Mouse (Mus musculus) Muller cell, postnatal 12 days (primary cell): ENCODE measurements around the gene Cacna1c.

Experiments used
- DNase-seq: peaks from one replicate; pipeline ENCODE4 v3.0.0-alpha.2; 2015; ENCODE audit errors: inconsistent ontology term

Gene Cacna1c

DNA sequence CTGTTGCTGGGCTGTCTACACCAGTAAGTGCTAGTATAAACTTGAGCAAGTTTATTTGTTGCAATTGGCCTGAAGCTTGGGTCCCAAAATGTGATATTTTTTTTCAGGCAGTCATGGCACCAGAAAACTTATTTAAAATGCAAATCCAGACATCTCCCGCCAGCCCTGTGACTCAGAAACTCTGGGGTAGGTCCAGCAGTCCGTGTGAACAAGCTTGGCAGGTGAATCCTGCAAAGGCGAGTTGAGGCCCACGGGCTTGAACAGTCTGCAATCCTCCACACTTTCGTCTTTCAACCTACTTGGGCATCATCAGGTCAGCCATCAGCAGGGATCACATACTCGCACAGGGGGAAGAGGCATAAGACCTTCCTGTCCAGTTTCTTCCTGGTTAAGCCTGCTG is 344.1 kb downstream of the Cacna1c start:
- no peak for DNase-seq

GRCm38 (mm10) chr6:118851086-118851485 is 345.1 kb downstream of the Cacna1c start:
- no peak for DNase-seq

DNA sequence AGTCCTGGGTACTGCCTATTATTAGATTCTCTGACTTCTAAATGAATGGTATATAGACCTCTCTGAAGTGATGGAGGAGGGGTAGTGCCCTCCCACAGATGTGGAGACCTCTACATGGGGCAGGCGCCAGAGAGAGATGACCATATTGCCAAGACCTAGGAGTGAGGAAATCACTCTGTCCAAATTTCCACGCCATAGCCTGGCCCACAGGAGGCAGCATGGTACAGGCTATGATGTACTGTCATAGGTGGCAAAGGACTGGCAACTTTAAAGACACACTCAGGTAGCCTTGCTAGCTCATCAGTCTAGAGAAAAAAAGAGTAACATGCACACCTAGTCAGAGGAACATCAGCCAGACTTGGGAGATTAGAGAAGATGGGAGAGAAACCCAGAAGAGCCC is 347.6 kb downstream of the Cacna1c start:
- no peak for DNase-seq

DNA sequence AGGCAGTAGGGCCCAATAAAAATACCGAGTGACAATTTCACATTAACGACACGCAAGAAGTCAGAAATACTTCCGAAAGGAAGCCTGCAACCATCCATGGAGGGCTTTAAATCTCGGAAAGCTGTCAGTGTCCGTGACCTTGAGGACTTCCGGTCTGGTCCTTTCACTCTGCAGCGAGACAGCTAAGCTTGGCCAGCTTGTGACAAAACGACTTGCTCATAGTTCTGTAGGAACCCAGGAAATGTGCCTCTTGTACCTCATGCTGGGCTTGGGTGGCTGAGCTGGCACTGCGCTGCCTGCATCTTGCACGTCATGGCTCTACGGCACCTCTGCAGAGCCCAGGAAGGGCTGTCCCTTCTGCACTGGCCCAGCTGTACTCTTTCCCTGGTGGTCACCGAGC is 348.5 kb downstream of the Cacna1c start:
- DNase-seq, result no peak

- peak; percentile 80 for DNase-seq
These were observed 350.4 kb downstream of the Cacna1c start for GRCm38 (mm10) chr6:118845829-118846228.

GRCm38 (mm10) chr6:118845180-118845579 is 351.0 kb downstream of the Cacna1c start:
- no peak for DNase-seq

DNA sequence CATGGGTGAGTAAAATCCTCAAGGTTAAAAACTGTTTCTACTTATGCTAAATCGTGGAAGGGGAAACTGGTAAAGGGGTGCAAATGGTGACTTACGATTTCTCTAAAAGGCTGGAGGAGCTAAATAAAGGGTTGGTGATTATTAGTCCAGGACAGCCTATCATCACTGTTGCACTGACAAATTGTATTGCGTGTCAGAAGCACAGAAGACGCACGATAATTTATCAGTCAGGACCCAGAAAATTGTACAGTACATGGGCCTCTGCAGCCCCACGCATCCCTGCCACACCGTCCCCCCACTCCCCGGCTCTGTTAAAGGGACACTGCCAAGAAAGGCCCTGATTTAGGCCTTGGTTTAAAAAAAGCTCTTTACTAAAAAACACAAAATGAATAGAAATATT is 352.7 kb downstream of the Cacna1c start:
- no peak for DNase-seq

GRCm38 (mm10) chr6:118841892-118842291 is 354.3 kb downstream of the Cacna1c start:
- DNase-seq, result no peak

- peak; percentile 36 for DNase-seq
These were observed 357.0 kb downstream of the Cacna1c start for GRCm38 (mm10) chr6:118838919-118839915.

- no peak for DNase-seq
These were observed 359.5 kb downstream of the Cacna1c start for GRCm38 (mm10) chr6:118836693-118837092.

GRCm38 (mm10) chr6:118834046-118834445 is 362.2 kb downstream of the Cacna1c start:
- DNase-seq, result no peak

GRCm38 (mm10) chr6:118833049-118833448 is 363.2 kb downstream of the Cacna1c start:
- no peak for DNase-seq

- no peak for DNase-seq
These were observed 363.6 kb downstream of the Cacna1c start for GRCm38 (mm10) chr6:118832616-118833015.

DNA sequence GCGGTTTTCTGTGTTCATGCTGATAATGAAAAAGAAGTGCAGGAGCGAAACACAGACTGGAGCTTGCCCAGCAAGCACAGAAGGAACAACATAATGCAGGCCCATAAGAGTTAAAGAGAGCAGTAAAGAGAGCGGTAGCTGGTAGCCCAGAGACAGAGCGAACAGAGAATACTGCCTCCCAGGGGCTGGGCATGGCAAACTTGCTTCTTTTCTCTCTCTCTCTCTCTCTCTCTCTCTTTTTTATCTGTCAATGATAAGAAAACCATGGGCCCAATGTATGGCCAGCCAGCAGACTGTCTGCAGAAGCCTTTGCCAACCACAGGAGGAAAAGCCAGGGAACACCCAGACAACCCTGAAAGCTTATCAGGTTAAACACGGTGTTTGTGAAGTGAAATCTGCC is 365.4 kb downstream of the Cacna1c start:
- no peak for DNase-seq

GRCm38 (mm10) chr6:118828187-118828586 is 368.0 kb downstream of the Cacna1c start:
- DNase-seq, result no peak

DNA sequence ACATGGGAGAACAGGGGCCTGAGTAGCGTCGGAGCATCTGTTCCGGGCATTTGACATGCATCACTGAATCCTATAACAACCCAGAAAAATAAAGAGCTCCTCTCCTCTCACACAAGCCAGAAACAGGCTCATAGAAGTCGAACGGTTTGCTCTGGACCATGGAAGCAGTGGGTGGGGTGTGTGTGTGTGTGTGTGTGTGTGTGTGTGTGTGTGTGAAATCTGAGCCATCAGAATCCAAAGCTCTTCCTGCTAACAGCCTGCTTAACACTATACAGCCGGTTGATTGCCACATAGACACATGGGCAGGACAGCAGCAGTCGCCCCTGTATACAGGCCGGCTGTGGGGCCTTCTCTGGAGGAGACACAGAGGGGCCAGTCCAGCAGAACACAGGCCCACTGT is 368.7 kb downstream of the Cacna1c start:
- DNase-seq, result peak; percentile 26

- DNase-seq, result peak; percentile 84
These were observed 370.8 kb downstream of the Cacna1c start for GRCm38 (mm10) chr6:118825400-118825871.

DNA sequence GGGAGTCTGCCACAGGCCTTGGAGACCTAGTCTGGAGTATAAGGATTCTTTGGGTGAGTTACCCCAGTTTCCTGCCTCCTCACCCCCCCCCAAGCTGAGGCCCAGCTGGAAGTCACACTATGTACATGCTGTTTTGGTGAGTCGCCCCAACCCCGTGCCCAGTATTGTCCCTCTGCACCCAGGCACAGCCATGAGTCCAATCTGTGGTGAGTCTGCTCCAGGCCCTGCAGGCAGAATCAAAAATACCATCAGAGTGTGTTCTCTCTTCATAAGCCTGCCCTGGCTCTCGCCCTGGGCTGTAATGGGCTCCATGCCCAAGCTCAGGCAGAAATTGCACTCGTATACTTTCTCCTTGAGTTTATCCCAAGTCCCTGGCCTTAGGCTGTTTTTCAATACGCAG is 374.7 kb downstream of the Cacna1c start:
- peak; percentile 92 for DNase-seq

DNA sequence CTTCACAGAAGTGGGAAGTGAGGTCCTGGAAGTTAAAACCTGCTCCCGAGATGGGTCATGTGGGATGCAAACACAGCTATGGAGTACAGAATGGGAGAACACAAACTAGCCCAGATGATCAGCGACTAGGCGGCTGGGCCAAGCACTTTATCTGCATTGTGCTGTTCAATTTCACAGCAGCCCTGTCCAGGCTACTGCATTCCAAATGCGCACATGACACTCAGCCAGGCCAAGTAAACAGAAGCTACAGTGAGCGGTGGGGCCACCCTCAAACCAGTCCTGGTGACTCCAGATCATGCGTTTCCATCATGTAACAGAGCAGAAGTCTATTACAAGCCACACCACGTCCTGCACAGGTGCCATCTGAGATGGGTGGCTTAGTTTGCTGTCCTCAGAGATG is 376.6 kb downstream of the Cacna1c start:
- DNase-seq, result no peak

- no peak for DNase-seq
These were observed 378.2 kb downstream of the Cacna1c start for GRCm38 (mm10) chr6:118817928-118818503.

GRCm38 (mm10) chr6:118816253-118816652 is 380.0 kb downstream of the Cacna1c start:
- DNase-seq, result no peak

- no peak for DNase-seq
These were observed 383.7 kb downstream of the Cacna1c start for GRCm38 (mm10) chr6:118812556-118812955.

GRCm38 (mm10) chr6:118812007-118812406 is 384.2 kb downstream of the Cacna1c start:
- no peak for DNase-seq
